Mouse (Mus musculus) left cerebral cortex, postnatal 25 days (tissue): ENCODE measurements around the gene Asgr2. TPM values are rescaled to one million over a fixed set of nuclear protein-coding genes. Genes with fewer than 3 reads are reported as not detected.
A peak's percentile ranks its signal among the peaks of the same experiment; 100 is the strongest.
"Not testable (repeated sequence)": the region's sequence is repeated elsewhere in the genome, so short reads cannot be mapped to it uniquely, and the experiment has no call there.

Experiments
- DNase-seq, 2 experiments: peaks; one replicate each; pipeline ENCODE4 v3.0.0; 2022; ENCODE audit warnings: low spot score in 2 of 2, mixed read lengths in 1 of 2
- intact Hi-C: fragments of 180-260 bp; cut with DNase I; formaldehyde crosslinking; loops from one replicate; pipeline ENCODE4 v1.15.1; 2025
- total RNA-seq, 2 experiments: library from RNA; stranded (reverse); gene quantifications; 2 replicates each; pipeline ENCODE4 v1.2.3; 2021

The Asgr2 gene
- total RNA-seq, 2 experiments from 2014 or later, result not detected

DNA sequence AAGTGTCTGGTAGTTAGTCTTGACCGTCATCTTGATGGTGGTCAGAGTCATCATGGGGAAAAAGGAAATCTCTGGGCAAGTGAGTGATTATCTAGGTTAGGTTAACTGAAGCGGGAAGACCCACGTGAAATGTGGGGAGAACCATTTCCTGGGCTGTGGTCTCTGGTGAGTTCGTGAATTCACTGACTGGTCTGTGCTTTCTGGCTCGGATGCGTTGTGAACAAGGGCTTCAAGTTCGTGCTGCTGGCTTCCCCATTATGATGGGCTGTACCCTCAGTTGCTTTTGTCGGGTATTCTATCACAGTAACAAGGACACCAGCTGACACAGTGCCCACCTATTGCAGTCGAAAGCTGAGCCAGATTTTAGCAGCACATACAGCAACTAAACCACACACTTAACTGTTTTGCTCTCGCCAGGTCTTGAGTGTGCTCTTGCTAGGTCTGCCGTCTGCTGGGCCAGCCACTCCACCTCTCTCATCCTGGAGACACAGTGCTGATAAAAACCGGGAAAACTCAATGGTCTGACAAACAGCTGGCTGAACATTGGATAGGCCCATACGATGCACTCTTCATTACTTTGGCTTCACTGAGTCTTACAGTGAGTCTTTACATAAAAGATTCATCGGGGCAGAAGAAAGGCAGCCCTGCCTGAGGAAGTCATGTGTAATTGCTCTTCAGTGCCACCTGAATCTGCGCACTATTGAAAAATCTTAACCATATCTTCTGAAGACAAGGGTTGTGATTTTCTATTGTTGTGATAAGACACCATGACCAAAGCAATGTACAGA is 11.4 kb upstream of the Asgr2 start:
- DNase-seq, result no peak
- intact Hi-C loops, result loop anchor here (10.0 kb wide), 1 partner anchor 274 kb away; the partner anchor contains the start of gene Alox15

DNA sequence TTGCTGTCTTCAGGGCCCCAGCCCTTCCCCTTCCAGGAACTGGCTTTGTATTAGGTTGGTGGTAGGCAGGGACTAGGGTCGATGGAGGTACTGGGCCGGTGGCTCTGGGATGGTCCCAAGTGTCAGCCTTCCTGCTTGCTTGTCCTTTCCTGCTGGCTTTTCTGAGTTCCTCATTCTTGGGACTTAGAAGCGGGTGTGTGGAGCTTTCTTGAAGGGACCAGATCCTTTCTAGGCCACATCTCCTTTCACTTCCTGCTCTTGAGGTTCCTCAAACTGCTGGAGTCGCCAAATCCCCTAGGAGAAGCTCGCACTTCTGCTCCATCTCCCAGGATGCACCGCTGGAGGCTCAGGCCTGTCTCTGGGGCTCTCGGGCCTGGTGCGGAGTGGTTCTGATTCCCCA is 7.9 kb upstream of the Asgr2 start:
- peak in 1 of 2 experiments; percentile 19 for DNase-seq
- intact Hi-C loops, result loop anchor here (10.0 kb wide), 1 partner anchor 270 kb away; the partner anchor contains the start of gene Alox15

DNA sequence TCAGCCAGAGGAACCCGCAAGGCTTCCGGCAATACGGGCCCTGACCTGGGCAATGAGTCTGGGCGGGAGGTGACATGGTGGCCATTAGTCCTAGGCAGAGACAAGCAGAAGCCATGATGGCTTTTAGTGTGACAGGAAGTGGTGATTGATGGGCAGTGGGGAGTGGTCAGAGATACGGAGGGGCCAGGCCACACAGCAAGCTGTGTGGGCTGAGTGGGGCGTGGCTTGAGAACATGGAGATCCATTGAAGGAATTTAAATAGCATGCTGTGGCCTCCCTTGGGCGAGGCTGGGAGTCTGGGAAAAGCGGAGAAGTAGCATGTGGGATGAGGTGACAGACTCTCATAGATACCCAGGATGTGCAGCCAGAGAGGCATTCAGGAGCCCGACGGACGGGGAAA is 5.0 kb downstream of the Asgr2 start:
- no peak for DNase-seq
- intact Hi-C loops, result no loop called here

DNA sequence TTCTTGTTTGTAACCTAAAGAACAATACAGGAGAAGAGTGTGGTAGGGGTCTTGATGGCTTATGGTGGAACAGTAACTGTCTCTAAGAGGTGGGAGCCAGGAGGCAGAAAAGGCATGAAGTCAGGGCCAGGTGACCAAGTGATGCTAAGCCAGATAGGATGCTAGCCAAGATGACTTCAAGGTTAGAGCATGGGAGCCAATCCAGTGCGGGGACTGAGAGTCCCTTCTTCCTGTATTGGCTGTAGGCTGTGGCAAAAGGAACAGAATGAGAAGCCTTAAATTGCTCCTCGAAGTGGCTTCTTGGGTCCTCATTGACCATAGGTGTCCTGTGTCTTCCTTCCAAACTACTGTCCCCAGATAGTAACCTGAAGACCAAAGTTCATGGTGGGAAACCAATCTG is 6.7 kb downstream of the Asgr2 start:
- intact Hi-C loops, result no loop called here
- DNase-seq, result no peak

DNA sequence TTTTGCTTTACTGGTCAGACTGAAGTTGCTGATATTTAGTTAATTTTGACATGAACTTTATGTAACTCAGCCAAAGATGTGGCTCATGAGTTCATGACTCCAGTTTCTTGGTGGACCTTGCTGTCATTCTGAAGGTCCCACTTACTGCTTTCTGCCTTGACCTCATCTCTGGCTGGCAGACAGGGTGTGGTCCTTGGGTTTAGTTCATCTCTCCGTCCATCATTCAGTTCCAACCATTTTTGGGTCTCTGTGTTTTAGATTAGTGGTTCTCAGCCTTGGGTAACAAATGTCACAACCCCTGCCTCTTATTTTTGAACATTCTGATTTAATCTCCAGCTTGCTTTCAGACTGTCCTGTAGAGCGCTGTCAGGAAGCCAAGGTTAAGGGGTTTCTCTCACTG is 7.4 kb downstream of the Asgr2 start:
- intact Hi-C loops, result no loop called here
- DNase-seq, result no peak

DNA sequence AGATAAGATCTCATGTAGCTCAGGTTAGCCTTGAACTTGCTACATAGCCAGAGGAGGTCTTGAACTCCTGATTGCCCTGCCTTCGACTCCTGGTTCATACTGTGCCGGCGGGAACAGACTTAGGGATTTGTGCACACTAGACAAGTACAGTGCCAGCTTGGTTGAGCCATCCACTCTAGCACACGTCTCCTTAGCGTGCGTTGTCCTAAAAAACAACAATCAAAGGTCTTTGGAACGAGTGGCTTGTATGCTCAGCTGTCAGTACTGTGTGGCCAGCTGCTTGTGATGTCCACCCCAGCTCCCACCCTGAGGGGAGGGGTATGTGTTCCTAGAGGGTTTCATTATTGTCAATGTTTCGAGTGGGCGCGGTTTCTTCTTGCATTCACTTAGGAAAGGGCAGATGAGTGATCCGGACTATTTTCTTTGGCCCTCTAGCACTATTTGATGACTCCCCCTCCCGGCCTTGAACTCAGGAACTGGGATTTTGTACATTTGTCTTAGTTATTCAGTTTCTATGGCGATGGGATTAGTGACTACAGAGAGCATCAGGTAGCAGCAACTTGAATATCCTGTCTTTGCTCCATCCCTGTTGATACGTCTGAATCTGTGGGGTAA is 11.4 kb downstream of the Asgr2 start:
- no peak for DNase-seq
- intact Hi-C loops, result no loop called here

DNA sequence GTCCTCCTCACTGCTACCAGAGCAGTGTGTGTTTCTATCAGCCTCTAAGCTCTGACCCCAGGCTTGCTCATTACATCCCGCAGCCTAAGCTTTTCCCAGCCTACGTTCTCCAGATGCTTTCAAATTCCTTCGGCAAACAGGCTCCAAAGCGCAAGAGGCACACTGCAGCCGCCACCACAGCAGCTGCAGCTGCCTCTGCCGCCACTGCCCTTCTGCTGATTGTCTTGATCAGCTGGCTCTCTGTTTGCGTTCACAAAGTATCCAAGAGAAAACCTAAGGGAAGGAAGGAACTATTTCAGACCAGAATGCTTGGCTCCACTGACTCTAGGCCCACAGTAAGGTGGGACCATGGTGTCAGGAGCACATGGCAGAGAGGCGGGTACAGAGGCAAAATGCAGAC is 14.6 kb downstream of the Asgr2 start:
- no peak for DNase-seq
- intact Hi-C loops, result no loop called here

DNA sequence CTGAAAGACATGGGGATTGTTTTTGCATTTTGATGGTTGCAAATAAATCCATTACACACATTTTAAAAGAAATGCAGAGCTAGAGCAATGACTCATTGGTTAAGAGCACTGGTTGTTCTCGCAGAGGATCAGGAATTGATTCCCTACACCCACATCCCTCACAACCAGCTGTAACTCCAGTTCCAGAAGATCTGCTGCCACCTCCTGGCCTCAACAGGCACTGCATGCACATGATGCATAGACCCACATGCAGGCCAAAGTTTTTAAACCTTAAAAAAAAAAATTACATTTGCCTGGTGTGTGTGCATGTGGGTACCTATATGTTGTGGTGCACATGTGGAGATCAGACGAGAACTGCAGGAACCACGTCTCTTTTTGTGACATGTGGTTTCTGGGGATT is 17.7 kb downstream of the Asgr2 start:
- peak in 1 of 2 experiments; percentile 3 for DNase-seq
- intact Hi-C loops, result loop anchor here (5.0 kb wide), 1 partner anchor 38 kb away; no protein-coding TSS in a partner anchor

DNA sequence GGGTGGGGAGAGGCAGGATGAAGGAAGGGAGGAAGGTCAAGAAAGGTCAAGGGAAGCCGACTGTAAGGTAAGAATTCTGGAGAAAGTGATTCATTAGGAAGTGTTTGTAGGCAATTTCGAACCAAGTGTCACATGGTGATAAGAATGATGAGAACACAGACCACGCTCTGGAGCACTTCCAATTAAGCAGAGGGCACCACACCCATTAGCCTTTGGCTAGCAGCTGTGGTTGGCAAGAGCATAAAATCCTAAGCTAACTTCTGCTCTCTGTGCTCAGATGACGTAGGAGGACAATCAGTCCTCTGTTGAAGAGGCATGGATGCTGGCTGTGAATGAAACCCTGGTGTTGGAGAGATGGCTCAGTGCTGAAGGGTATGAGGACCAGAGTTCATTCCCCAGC is 22.1 kb downstream of the Asgr2 start:
- DNase-seq, result no peak
- intact Hi-C loops, result loop anchor here (5.0 kb wide), 1 partner anchor 42 kb away; no protein-coding TSS in a partner anchor

DNA sequence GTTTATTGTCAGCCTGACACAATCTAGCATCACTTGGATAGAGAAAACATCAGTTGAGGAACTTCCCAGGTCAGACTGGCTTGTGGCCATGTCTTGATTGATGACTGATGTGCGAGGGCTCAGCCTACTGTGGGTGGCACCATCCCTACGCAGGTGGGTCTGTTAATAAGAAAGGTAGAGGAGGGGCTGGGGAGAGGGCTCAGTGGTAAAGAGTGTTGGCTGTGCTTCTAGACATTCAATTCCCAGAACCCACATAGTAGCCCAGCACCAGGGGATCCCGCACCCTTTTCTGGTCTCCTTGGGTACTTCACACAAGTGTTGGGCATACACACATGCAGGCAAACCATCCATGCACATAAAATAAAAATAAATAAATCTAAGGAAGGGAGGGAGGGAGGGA is 23.5 kb downstream of the Asgr2 start:
- no peak for DNase-seq
- intact Hi-C loops, result no loop called here

DNA sequence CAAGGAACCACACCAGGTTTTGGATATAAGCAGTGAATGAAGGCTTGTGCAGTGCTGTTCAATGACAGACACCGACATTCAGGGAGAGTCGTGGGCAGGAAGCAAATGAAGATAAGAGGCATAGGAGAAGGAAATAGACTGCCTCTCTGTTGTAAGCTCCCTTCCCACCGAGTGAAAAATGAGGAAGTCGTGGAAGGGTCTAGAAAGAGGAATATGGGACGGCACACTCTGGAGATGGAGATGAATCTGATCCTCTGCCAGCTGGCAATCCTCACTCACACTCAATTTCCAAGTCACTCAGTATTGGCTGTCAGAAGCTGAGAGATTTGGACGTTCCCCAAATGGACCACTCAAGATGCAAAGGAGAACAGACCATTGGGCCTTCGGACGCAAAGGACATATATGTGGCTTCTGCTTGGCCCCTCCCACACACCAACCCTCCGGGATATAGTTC is 37.5 kb downstream of the Asgr2 start, which contains the start of gene Mgl2:
Gene Mgl2, plus strand, starts transcription at position 404 of the 454 bp plus-strand sequence.
- intact Hi-C loops, result no loop called here
- no peak for DNase-seq

DNA sequence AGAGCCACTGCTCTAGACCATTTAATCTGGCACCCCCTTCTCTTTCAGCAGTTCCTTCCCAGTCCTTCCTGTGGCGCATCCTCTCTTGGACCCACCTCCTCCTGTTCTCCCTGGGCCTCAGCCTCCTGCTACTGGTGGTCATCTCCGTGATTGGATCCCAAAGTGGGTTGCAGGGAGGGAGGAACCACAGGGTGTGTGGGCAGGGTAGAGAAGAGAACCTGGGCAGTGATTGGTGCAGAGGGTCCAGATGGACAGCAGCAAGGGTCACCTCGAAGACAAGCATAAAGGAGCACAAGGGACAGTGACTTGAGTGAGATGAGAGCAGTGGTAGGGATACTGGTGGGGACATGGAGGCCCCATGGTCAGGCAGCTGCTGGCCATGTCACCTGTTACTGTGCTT is 42.6 kb downstream of the Asgr2 start:
- DNase-seq, intact Hi-C loops: not testable (repeated sequence)

DNA sequence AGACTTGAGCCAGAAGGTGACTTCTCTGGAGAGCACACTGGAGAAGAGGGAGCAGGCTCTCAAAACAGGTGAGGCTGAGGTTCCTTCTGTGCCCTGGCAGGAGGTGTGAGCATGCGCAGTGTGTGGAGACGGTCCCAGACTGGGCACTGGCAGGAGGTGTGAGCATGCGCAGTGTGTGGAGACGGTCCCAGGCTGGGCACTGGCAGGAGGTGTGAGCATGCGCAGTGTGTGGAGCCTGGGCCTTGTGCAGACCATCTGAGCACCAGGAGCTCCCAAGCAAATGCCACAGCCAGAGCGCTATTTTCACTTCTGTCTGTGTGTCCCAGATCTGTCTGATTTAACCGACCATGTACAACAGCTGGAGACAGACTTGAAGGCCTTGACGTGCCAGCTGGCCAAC is 43.5 kb downstream of the Asgr2 start:
- DNase-seq, intact Hi-C loops: not testable (repeated sequence)

DNA sequence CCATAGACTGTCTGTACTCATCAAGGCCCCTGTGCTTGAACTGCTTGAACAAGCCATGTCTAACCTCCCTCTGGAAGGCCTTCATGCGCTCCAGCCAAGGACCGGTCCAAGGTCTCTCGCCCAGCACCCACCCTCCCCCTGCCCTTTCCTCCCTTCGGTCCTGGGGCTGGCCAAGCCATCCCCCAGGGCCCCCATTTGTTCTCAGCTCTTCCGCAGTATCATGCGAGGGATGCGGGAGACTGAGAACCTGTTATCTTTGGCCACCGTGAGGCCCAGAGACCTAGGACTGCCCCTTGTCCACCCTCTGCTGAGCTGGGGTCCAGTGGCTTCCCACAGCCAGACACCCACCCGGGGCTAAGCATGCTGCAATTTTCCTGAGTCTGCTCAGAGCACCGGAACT is 46.7 kb downstream of the Asgr2 start:
- intact Hi-C loops, result no loop called here
- DNase-seq, result no peak

DNA sequence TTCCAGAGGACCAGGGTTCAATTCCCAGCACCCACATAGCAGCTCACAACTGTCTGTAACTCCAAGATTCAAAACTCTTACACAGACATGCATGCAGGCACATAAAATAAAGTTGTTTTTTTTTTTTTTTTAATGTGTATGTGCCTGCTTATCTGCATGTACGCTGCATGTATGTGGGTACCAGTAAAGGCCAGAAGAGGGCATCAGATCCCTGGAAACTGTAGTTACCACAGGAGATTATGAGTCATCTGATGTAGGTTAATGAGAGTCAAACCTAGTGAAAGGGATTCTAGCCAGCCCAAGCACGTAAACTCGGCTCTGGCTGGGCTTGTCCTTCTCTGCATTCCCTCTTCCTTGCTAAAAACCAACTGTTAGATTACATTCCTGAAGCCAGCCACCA is 58.6 kb downstream of the Asgr2 start:
- DNase-seq, result no peak
- intact Hi-C loops, result no loop called here

Other genes starting within 250 kb of the Asgr2 start
- 10 to 100 TPM; 15.6 to 19.2 TPM for gene Plscr3, start 246.3 kb upstream of the Asgr2 start, total RNA-seq
- gene Tnk1, start 233.9 kb upstream of the Asgr2 start, total RNA-seq, result under 1 TPM in 1 of 2 experiments, not detected in 1; 0.27 TPM
- gene Tmem95, start 214.6 kb upstream of the Asgr2 start, total RNA-seq, result not detected
- 1 to 10 TPM; 1.1 to 1.2 TPM for gene Kctd11, start 211.2 kb upstream of the Asgr2 start, total RNA-seq
- not detected for gene Acap1, start 197.1 kb upstream of the Asgr2 start, total RNA-seq
- under 1 TPM; 0.55 to 0.60 TPM for gene 2810408A11Rik, start 191.7 kb upstream of the Asgr2 start, total RNA-seq
- 100 to 1,000 TPM; 113 to 117 TPM for gene Neurl4, start 191.6 kb upstream of the Asgr2 start, total RNA-seq
- 10 to 100 TPM; 26.9 to 33.2 TPM for gene Gps2, start 178.8 kb upstream of the Asgr2 start, total RNA-seq
- gene Eif5a, start 170.7 kb upstream of the Asgr2 start, total RNA-seq, result 100 to 1,000 TPM; 425 to 450 TPM
- gene Ybx2, start 156.8 kb upstream of the Asgr2 start, total RNA-seq, result 10 to 100 TPM in 1 of 2 experiments, 1 to 10 TPM in 1; 6.1 to 10.7 TPM
- gene Slc2a4, start 144.5 kb upstream of the Asgr2 start, total RNA-seq, result 1 to 10 TPM; 2.3 to 3.5 TPM
- not detected for gene Cldn7, start 127.9 kb upstream of the Asgr2 start, total RNA-seq
- 100 to 1,000 TPM; 117 to 129 TPM for gene Ctdnep1, start 111.5 kb upstream of the Asgr2 start, total RNA-seq
- gene Elp5, start 110.1 kb upstream of the Asgr2 start, total RNA-seq, result 100 to 1,000 TPM; 106 to 109 TPM
- 100 to 1,000 TPM; 217 to 218 TPM for gene Gabarap, start 101.5 kb upstream of the Asgr2 start, total RNA-seq
- gene Phf23, start 96.9 kb upstream of the Asgr2 start, total RNA-seq, result 10 to 100 TPM; 44.6 to 47.5 TPM
- gene Dvl2, start 92.0 kb upstream of the Asgr2 start, total RNA-seq, result 10 to 100 TPM; 26.1 to 32.2 TPM
- gene Acadvl, start 77.2 kb upstream of the Asgr2 start, total RNA-seq, result 10 to 100 TPM; 57.4 to 59.3 TPM
- 100 to 1,000 TPM; 931 to 954 TPM for gene Dlg4, start 75.7 kb upstream of the Asgr2 start, total RNA-seq
- gene Asgr1, start 38.6 kb upstream of the Asgr2 start, total RNA-seq, result 1 to 10 TPM; 1.7 to 3.1 TPM
- under 1 TPM; 0.44 to 0.50 TPM for gene Mgl2, start 37.7 kb downstream of the Asgr2 start, total RNA-seq
- gene Clec10a, start 63.6 kb downstream of the Asgr2 start, total RNA-seq, result 1 to 10 TPM; 2.3 to 2.4 TPM
- 10 to 100 TPM; 23.9 to 27.1 TPM for gene Slc16a11, start 120.1 kb downstream of the Asgr2 start, total RNA-seq
- gene Slc16a13, start 128.4 kb downstream of the Asgr2 start, total RNA-seq, result 1 to 10 TPM; 7.0 to 8.3 TPM
- gene Bcl6b, start 137.2 kb downstream of the Asgr2 start, total RNA-seq, result 1 to 10 TPM; 1.7 to 2.2 TPM
- gene 0610010K14Rik, start 145.3 kb downstream of the Asgr2 start, total RNA-seq, result 10 to 100 TPM; 45.9 to 47.1 TPM
- 1 to 10 TPM; 5.2 to 6.0 TPM for gene Gm21988, start 147.2 kb downstream of the Asgr2 start, total RNA-seq
- gene Rnasek, start 147.2 kb downstream of the Asgr2 start, total RNA-seq, result 100 to 1,000 TPM; 261 to 273 TPM
- gene Alox12, start 162.7 kb downstream of the Asgr2 start, total RNA-seq, result under 1 TPM in 1 of 2 experiments, not detected in 1; 0.23 TPM
- under 1 TPM; 0.34 to 0.60 TPM for gene Alox12e, start 230.0 kb downstream of the Asgr2 start, total RNA-seq